Mouse (Mus musculus) gastrocnemius, adult 2 months (tissue): ENCODE results near the gene Speer3. TPM values are rescaled to one million over a fixed set of nuclear protein-coding genes. Genes with fewer than 3 reads are reported as not detected.
"Not testable (repeated sequence)": the region's sequence is repeated elsewhere in the genome, so short reads cannot be mapped to it uniquely, and the experiment has no call there.

ENCODE experiments used
- DNase-seq: peaks from one replicate; pipeline ENCODE4 v3.0.0; 2022
- H3K27ac ChIP-seq: fragments of 200-600 bp; 2 replicates; pipeline ENCODE4 v1.8.1; 2022; ENCODE audit warnings: mild to moderate bottlenecking
- H3K4me3 ChIP-seq: fragments of 200-600 bp; 2 replicates; pipeline ENCODE4 v1.8.1; 2022; ENCODE audit warnings: mild to moderate bottlenecking, moderate library complexity
- CTCF ChIP-seq: fragments of 200-600 bp; IDR thresholded peaks from 2 replicates; pipeline ENCODE4 v1.8.1; 2022; ENCODE audit warnings: antibody characterized with exemption, mild to moderate bottlenecking, moderate library complexity
- intact Hi-C: fragments of 180-260 bp; cut with DNase I; formaldehyde crosslinking; loops from one replicate; pipeline ENCODE4 v1.15.1; 2025
- long read RNA-seq, 2 experiments: library from polyadenylated mRNA; stranded (forward); transcript quantifications; one replicate each; pipeline ENCODE4 v2.0.0; 2021
- total RNA-seq, 2 experiments: library from RNA; stranded (reverse); gene quantifications; 2 replicates each; pipeline ENCODE4 v1.2.3; 2021

Gene Speer3
- total RNA-seq = not detected
- long read RNA-seq, experiment 1 = 0 reads
- long read RNA-seq, experiment 2 = 0 reads

DNA sequence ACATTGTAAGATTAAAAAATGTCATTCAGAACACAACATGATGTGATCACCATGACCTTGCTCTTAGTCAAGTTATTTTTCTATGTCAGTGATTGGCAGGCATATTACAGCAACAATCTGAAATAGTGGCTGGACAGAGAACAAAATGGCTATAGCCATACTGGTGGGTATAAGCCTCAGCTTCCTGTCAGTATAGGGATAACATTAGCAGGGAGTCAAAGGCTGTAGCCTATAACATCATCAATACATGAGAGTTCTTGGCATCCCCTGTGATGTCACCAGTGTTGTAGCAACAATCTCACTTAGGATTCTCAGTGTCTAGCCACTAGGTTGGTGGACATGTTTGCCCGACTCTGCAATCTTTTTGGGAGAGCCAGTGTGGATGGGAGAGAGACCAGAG is at the start of gene Speer3:
Gene Speer3, plus strand, starts transcription at position 301 of the 400 bp plus-strand sequence.
- no peak for DNase-seq
- no peak for TF ChIP-seq CTCF
- H3K27ac ChIP-seq = no peak within 1 kb of the TSS
- H3K4me3 ChIP-seq = no peak within 1 kb of the TSS
- intact Hi-C loops = no loop called here

DNA sequence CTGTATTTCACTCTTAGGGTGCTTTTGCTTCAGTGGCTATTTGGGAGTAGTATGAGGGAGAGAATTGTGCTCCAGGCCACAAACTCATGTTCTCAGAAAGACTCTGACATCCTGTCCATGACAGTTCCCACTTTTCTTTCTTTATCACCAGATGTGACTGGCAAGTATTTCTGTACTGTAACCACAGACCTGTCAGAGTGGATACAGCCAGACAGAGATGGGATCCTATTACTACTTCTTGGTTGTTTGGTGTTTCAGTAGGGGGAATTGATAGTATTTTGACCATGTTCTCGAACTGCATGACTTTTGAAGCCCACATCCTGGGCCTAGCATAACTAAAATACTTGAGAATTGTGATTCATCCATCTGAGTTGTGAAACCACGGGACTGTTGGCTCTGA is 19.1 kb downstream of the Speer3 start:
- intact Hi-C loops, DNase-seq, H3K27ac ChIP-seq, H3K4me3 ChIP-seq: not testable (repeated sequence)

DNA sequence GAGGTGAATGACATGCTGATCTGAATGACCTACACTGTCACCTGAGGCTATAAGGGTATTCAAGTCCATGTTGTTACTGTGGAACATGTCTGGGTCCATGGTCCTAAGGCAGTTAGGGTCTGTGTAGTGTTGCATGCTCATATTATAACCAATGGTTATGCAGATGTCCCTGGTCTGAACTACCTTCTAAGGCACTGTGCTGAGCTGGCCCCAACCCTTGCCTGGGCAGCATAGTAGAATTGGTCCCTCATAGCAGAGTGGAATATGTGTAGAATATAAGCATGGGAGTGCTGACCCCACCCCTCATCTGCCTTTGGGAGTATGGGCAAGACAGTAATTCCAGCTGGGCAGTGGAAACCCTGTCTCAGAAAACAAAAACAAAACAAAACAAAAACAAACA is 33.7 kb downstream of the Speer3 start:
- no peak for TF ChIP-seq CTCF
- Histone ChIP-seq H3K4me3 (no peak overlapping the region), H3K27ac (no peak overlapping the region)
- no peak for DNase-seq
- intact Hi-C loops = no loop called here

DNA sequence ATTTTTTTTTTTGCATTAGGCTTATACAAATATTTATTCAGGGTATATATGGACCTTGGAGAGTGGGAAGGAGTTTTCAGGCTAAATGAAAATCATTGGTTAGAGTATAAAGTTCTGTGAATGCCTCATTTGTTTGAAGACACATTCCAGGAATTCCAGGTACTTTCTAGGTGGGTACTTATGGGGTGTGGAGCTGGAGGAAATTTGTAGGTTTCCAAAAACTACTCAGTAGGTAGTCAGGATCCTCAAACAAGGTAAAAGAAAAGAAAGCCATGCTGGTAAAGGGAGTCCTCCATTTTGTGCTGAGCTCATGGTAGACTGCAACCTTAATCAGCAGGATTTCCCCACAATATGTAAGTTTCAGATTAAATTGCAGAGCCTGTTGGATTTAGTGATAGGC is 35.3 kb downstream of the Speer3 start:
- intact Hi-C loops = no loop called here
- DNase-seq = no peak
- no peak for TF ChIP-seq CTCF
- Histone ChIP-seq H3K27ac (no peak overlapping the region), H3K4me3 (no peak overlapping the region)

DNA sequence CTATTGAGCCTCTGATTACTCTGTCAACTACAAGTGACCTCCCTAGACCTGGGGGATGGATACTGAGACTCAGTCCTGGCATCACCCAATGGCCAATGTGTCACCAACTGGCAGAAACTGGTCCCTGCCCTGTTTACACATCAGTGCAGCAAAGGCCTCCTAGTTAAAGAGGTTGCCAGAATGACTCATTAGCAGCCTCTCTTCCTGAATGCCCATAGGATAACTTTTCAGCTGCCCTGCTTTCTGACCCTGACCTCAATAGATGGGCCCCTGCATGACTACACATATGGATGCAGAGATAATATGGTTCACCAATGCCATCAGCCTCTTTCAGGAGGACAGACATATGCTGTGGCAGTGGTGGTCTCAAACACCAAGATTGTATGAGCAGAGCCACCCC is 52.9 kb downstream of the Speer3 start:
- intact Hi-C loops = no loop called here

More for the DNA sequence above, 52.9 kb downstream of the Speer3 start:
- no peak for DNase-seq
- H3K4me3 ChIP-seq = no peak overlapping the region
- no peak for TF ChIP-seq CTCF
- no peak overlapping the region for H3K27ac ChIP-seq

Other genes with a start within 250 kb of the Speer3 start
- under 1 TPM; 0.23 to 0.36 TPM for gene Sema3e, start 233.7 kb downstream of the Speer3 start, total RNA-seq